Mouse (Mus musculus) midbrain, embryonic 16.5 days (tissue): ENCODE data around the gene Trim67. TPM values are rescaled to one million over a fixed set of nuclear protein-coding genes. Genes with fewer than 3 reads are reported as not detected.

Source experiments
- ATAC-seq: fragments of 200-750 bp; cut with Nextera tagmentation; 2 replicates; pipeline ENCODE4 v1.8.0; 2017; ENCODE audit warnings: moderate TSS enrichment
- H3K27ac ChIP-seq: fragments of 300-500 bp; sonication (generic); 2 replicates; pipeline ENCODE4 v1.5.1; 2014; ENCODE audit warnings: mild to moderate bottlenecking, low read length, mixed read lengths
- H3K27me3 ChIP-seq: fragments of 300-500 bp; sonication (generic); 2 replicates; pipeline ENCODE4 v1.6.1; 2014; ENCODE audit warnings: low read depth, low read length, mixed read lengths; ENCODE audit not compliant: control insufficient read depth, insufficient read depth
- H3K36me3 ChIP-seq: fragments of 300-500 bp; sonication (generic); 2 replicates; pipeline ENCODE4 v1.6.1; 2014; ENCODE audit warnings: mild to moderate bottlenecking, low read length, moderate library complexity, mixed read lengths; ENCODE audit not compliant: control insufficient read depth, insufficient read depth
- H3K4me1 ChIP-seq: fragments of 300-500 bp; sonication (generic); 2 replicates; pipeline ENCODE4 v1.6.1; 2014; ENCODE audit warnings: mild to moderate bottlenecking, low read length, mixed read lengths; ENCODE audit not compliant: control insufficient read depth, insufficient read depth
- H3K4me2 ChIP-seq: fragments of 300-500 bp; sonication (generic); 2 replicates; pipeline ENCODE4 v1.6.1; 2014; ENCODE audit warnings: mild to moderate bottlenecking, low read length, mixed read lengths
- H3K4me3 ChIP-seq: fragments of 300-500 bp; sonication (generic); 2 replicates; pipeline ENCODE4 v1.5.1; 2014; ENCODE audit warnings: low read depth, mild to moderate bottlenecking, low read length, moderate library complexity, mixed read lengths
- H3K9ac ChIP-seq: fragments of 300-500 bp; sonication (generic); 2 replicates; pipeline ENCODE4 v1.6.1; 2014; ENCODE audit warnings: low read depth, low read length, mixed read lengths
- H3K9me3 ChIP-seq: fragments of 300-500 bp; sonication (generic); replicated peaks from 2 replicates; pipeline ENCODE4 v1.6.1; 2014; ENCODE audit warnings: mild to moderate bottlenecking, low read length, mixed read lengths; ENCODE audit not compliant: control insufficient read depth, poor library complexity, severe bottlenecking
- WGBS: fragments of 180-500 bp; shearing (Covaris S2); extraction: QIAGEN DNeasy Blood & Tissue Kit; methylation state at CpG from one replicate; pipeline ENCODE4 v1.1.7; 2014; 5-methylcytosine and 5-hydroxymethylcytosine counted together
- polyA plus RNA-seq: library from polyadenylated mRNA; unstranded; fragments of >200 nt; fragmentation: Nextera tagmentation; extraction: Ambion mirVana; gene quantifications from 2 replicates; pipeline ENCODE4 v1.2.1, GENCODE M21; 2015

Gene Trim67
- polyA plus RNA-seq, 1 experiment from 2014 or later, result 28.0 TPM

DNA sequence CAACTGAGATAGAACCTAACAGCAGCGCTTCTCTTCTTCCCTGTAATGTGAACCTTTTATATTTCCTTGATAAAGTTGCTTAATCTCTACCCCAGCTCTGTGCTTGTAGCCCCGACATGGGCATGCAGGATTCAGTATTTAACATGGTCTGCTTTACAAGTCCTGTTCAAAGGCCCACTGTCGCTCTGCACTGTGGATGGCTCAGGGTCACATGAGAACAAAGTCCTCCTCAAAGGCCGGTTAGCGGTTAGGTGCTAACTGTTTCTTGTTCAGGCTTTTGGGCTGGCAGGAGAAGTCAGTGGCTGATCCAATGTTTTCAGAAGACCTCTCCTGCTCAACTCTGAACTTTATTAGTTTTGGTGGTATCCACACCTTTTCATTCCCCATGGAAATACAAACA lies 52.7 kb downstream of the Trim67 start:
- WGBS, result 96% methylated on average over 5 of the region's 5 CpGs
- Histone ChIP-seq H3K27ac (no peak overlapping the region), H3K27me3 (no peaks in the 10 kb centered on the region), H3K36me3 (peaks cover 7% of the 10 kb centered on the region), H3K4me1 (no peaks in the 10 kb centered on the region), H3K9ac (no peak overlapping the region), H3K4me3 (no peak overlapping the region), H3K4me2 (no peak overlapping the region), H3K9me3 (no peaks in the 10 kb centered on the region)
- no peak for ATAC-seq

DNA sequence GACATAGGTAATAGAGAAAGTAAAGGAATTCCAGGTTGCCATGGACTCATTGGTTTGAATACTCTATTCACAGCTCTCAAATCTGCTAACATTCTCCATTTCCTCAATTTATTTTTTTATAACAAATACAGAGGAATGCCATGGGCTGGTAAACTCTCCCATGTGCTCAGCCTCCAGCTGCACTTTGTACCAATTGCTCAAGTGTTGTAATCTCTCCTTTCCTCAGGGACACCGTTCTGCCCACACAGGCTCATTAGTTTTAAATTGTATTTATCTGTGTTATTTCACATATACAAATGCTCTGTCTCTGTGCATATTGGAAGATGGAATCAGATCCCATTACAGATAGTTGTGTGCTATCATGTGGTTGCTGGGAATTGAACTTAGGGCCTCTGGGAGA lies 60.6 kb downstream of the Trim67 start:
- no peak overlapping the region for H3K4me2 ChIP-seq
- WGBS, result 94% methylated on average over 1 of the region's 1 CpGs
- no peak overlapping the region for H3K4me3 ChIP-seq
- peaks cover 16% of the 10 kb centered on the region; the same call in 1 of the 2 replicates for H3K9me3 ChIP-seq
- no peak for ATAC-seq
- no peaks in the 10 kb centered on the region for H3K4me1 ChIP-seq
- peaks cover 37% of the 10 kb centered on the region for H3K36me3 ChIP-seq
- no peak overlapping the region for H3K27ac ChIP-seq
- H3K27me3 ChIP-seq, result no peaks in the 10 kb centered on the region
- no peak overlapping the region for H3K9ac ChIP-seq

DNA sequence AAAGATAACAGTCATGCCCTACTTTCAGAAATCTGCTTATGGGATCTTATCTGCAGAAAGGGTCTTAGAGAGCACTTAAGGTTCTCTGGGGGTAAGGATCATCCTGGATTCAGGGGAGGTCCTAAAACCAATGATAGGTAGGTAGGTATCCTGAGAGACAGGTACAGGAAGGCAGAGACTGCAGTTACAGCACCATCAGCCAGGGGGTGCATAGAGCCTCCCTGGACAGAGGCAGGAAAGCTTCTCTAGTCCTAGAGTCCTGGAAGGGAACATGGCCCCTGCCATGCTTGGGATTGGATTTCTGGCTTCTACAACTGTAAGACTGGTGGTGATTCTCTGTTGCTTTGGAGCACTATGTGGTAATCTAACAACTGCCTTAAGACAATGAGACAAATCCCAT lies 66.6 kb downstream of the Trim67 start:
- no peak for ATAC-seq
- peaks cover 25% of the 10 kb centered on the region for H3K36me3 ChIP-seq
- no peak overlapping the region for H3K4me2 ChIP-seq
- H3K27me3 ChIP-seq, result no peaks in the 10 kb centered on the region
- H3K9me3 ChIP-seq, result peaks cover 14% of the 10 kb centered on the region; the same call in 1 of the 2 replicates
- H3K27ac ChIP-seq, result no peak overlapping the region
- no peak overlapping the region for H3K9ac ChIP-seq
- H3K4me3 ChIP-seq, result no peak overlapping the region
- H3K4me1 ChIP-seq, result peaks cover 11% of the 10 kb centered on the region

DNA sequence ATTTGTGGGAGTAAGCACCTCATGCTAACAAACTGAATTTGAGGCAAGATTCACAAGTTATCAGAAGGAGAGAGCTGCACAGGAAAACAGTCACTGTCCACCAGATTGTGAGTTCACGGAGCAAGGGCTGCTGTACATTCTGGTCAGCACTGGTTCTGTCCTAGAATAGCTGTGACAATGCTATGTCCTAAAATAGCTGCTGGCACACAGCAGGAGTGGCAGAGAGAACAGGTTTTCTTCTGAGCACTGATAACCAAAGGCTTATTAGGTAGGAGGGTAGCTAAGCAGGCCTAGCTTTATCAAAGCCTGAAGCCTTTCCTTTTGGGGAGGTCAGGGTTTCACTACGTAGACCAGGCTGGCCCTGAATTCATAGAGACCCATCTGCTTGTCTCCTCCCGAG lies 67.3 kb downstream of the Trim67 start:
- Histone ChIP-seq H3K27me3 (no peaks in the 10 kb centered on the region), H3K27ac (no peak overlapping the region), H3K9me3 (peaks cover 7% of the 10 kb centered on the region; the same call in 1 of the 2 replicates), H3K36me3 (peaks cover 18% of the 10 kb centered on the region), H3K9ac (no peak overlapping the region), H3K4me2 (no peak overlapping the region), H3K4me3 (no peak overlapping the region), H3K4me1 (peaks cover 11% of the 10 kb centered on the region)
- 97% methylated on average over 3 of the region's 3 CpGs for WGBS
- ATAC-seq, result no peak

DNA sequence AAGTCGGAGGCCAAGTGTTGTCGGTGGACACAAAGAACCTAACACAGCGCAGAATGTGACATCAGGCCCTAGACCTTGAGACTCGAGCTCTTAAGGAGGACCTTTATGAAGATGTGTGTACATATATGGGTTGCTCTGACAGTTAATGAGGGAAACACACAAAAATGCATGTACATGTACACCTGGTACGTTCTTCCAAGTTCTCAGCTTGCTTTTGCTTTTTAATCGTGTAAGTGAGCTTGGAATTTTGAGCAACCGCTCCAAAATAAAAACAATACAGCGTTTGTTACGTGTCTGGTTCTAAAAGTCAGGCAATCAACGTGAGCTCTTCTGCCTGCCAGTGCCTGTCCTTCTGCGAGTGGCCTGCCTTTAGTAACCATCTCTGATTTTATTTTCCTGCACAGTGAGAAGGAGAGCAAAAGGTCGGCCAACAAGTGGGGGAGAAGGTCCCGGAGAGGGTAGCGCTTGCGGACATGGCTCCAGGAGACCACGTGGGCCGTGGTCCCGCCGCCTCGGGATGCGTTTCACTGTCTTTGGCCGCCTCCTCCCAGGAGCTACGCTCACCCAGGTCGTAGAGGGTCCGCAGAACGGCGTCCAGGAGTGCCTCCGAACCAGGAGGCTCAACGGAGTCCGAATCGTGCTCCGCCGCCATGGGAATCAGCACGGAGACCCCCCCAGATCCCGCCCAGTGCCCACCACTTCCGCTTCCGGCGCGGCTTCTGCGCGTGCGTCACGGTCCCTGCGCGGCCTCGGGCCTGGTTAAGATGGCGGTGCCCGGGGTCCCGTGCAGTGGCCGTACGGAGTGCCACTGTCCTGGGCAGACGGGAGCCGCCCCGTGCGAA lies 69.7 kb downstream of the Trim67 start, which contains the start of the genes Gnpat and 2810004N23Rik:
Gene Gnpat (plus strand): TSS at position 713 of the 842 bp plus-strand sequence.
Gene 2810004N23Rik (minus strand): TSS at position 800 of the 842 bp plus-strand sequence.
- Histone ChIP-seq H3K4me1 (peaks cover 11% of the 10 kb centered on the region), H3K4me3 (peak within 1 kb of the TSS; percentile 86), H3K27ac (peak within 1 kb of the TSS; percentile 91), H3K27me3 (no peaks in the 10 kb centered on the region), H3K4me2 (peak within 1 kb of the TSS; percentile 68), H3K36me3 (peaks cover 5% of the 10 kb centered on the region), H3K9me3 (no peaks in the 10 kb centered on the region), H3K9ac (peak within 1 kb of the TSS; percentile 96)
- 2% methylated on average over 55 of the region's 55 CpGs for WGBS
- ATAC-seq, result peak; percentile 98

DNA sequence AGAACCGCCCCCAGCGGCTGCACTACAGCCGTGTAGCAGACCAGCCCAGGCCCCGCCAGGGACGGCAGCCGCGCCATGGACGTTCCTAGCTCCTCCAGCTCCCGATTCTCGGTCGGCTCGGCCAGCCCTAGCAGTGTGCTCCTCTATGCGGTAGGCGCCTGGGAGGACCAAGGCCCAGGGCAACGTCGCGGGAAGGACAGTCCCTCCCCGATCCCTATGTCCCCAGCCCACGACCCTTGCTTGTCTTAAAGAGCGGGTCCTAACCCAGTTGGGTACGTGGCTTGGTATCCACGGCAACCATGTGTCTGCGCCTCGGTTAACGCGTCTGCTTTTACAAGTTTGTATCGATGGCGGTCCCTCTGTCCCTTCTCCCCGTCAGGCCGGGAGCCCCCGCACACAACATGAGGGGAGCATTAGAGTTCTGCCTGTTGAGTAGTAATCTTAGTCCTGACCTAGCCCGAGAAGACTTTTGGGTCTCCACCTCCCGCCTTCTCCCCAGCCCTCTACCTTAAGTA lies 70.3 kb downstream of the Trim67 start:
- Histone ChIP-seq H3K27ac (peak overlapping the region; percentile 91), H3K4me3 (peak overlapping the region; percentile 86), H3K4me2 (peak overlapping the region; percentile 68), H3K4me1 (peaks cover 11% of the 10 kb centered on the region), H3K36me3 (peaks cover 3% of the 10 kb centered on the region), H3K9ac (peak overlapping the region; percentile 96), H3K27me3 (no peaks in the 10 kb centered on the region), H3K9me3 (no peaks in the 10 kb centered on the region)
- ATAC-seq, result peak; percentile 89
- under 1% methylated on average over 31 of the region's 33 CpGs for WGBS

DNA sequence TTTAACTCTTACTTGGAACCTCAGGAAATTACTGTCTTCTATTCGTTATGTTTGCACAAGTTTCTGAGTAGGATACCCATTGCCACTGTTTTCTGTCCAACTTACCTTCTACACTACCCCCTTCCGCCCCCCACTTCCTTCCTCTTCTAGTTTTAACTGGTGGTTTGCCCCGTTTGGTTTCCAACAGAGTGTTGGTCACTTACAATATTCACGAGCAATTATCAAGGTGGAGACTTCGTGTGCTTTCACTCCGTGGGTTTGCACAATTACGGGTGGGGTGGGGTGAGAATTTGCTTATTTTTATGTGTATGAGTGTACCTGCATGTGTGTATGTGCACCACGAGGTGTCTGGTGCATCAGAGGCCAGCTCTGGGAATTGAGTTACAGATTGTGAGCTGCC lies 70.8 kb downstream of the Trim67 start:
- no peaks in the 10 kb centered on the region for H3K27me3 ChIP-seq
- H3K36me3 ChIP-seq, result no peaks in the 10 kb centered on the region; the same call in none of the 2 replicates
- H3K4me3 ChIP-seq, result peak overlapping the region; percentile 86
- peaks cover 11% of the 10 kb centered on the region for H3K4me1 ChIP-seq
- H3K9me3 ChIP-seq, result no peaks in the 10 kb centered on the region
- H3K9ac ChIP-seq, result peak overlapping the region; percentile 96
- 19% methylated on average over 8 of the region's 8 CpGs for WGBS
- no peak overlapping the region for H3K27ac ChIP-seq
- peak overlapping the region; percentile 68 for H3K4me2 ChIP-seq
- no peak for ATAC-seq

DNA sequence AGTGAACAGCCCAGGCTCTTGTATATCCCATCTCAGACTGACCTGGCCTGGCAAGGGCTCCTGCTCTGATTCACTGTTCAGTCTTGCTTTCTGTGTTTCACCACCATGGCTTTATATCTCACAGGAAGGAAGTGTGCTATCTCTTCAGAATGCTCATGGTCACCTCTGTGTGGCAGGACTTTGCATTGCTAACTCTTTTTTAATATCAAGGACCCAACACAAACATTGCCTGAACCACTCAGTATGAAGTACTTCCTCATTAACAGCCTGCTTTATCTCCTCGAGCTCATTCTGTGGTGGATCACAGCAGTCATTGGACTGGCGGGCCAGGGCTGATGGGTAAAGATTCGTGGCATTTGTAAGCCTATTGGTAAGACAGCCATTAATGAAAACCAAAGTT lies 73.8 kb downstream of the Trim67 start:
- H3K27me3 ChIP-seq, result no peaks in the 10 kb centered on the region
- 93% methylated on average over 3 of the region's 3 CpGs for WGBS
- no peaks in the 10 kb centered on the region for H3K9me3 ChIP-seq
- no peak overlapping the region for H3K4me3 ChIP-seq
- peaks cover 11% of the 10 kb centered on the region for H3K4me1 ChIP-seq
- H3K4me2 ChIP-seq, result no peak overlapping the region
- H3K36me3 ChIP-seq, result no peaks in the 10 kb centered on the region
- no peak for ATAC-seq
- no peak overlapping the region for H3K9ac ChIP-seq
- H3K27ac ChIP-seq, result no peak overlapping the region

DNA sequence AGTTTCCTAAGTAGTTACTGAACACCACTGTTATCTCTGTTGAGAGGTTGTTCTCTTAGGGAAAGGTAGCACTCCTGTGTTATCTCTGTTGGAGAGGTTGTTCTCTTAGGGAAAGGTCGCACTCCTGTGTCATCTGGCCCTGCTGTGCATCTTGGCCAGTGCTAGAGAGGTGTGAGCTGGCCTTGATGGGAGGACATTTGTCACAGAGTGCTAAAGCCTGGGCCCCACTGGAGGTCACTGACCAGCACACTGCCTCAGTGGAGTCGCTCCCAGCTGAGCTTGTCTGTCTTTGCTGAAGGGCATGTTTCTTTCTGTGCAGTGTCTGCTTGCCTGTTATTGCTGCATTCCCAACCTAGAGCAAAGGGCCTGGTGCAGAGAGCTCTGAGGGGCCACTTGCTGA lies 74.2 kb downstream of the Trim67 start:
- ATAC-seq, result no peak
- Histone ChIP-seq H3K27me3 (no peaks in the 10 kb centered on the region), H3K4me2 (no peak overlapping the region), H3K9me3 (no peaks in the 10 kb centered on the region), H3K9ac (no peak overlapping the region), H3K4me1 (peaks cover 6% of the 10 kb centered on the region), H3K27ac (no peak overlapping the region), H3K36me3 (no peaks in the 10 kb centered on the region), H3K4me3 (no peak overlapping the region)
- 96% methylated on average over 2 of the region's 2 CpGs for WGBS
